ENCODE assay signal across 15 mouse cellular contexts in genomic region chr7:117454789-117455548, GRCm38 (mm10).
"Had no signal": no experiment of that assay in that cellular context is flagged by ENCODE, and none has a peak within 500 bp of the region (broad histone marks: within the 10 kb centered on the region; RNA-seq: fewer than 3 reads in every experiment).

No protein-coding gene starts in this region.

- H3K9ac ChIP-seq: liver, embryonic 15.5 days; midbrain, embryonic 15.5 days; neural tube, embryonic 13.5 days had no signal

- H3K27ac ChIP-seq: layer of hippocampus, adult 2 months; limb, embryonic 10.5 days; liver, embryonic 15.5 days; midbrain, embryonic 15.5 days; neural tube, embryonic 13.5 days had no signal

- H3K36me3 ChIP-seq: limb, embryonic 10.5 days; liver, embryonic 15.5 days; midbrain, embryonic 15.5 days; neural tube, embryonic 13.5 days had no signal

- ATAC-seq: lung, postnatal 0 days; midbrain, embryonic 15.5 days had no signal

- H3K4me2 ChIP-seq: liver, embryonic 11.5 days; liver, embryonic 15.5 days; midbrain, embryonic 11.5 days; midbrain, embryonic 15.5 days; neural tube, embryonic 13.5 days had no signal

- DNase-seq: kidney, postnatal 10 days; kidney, postnatal 4 days; lung, adult 2 months; lung, postnatal 36 days; retina, postnatal 1 day; thymus, postnatal 14 days had no signal

- H3K9me3 ChIP-seq: limb, embryonic 10.5 days; liver, embryonic 15.5 days; midbrain, embryonic 15.5 days; neural tube, embryonic 13.5 days had no signal

- H3K4me3 ChIP-seq: layer of hippocampus, adult 2 months; limb, embryonic 10.5 days; liver, embryonic 15.5 days; megakaryocyte, embryonic 14.5 days; midbrain, embryonic 15.5 days; neural tube, embryonic 13.5 days had no signal

- H3K4me1 ChIP-seq: liver, embryonic 15.5 days; midbrain, embryonic 15.5 days had no signal

- H3K27me3 ChIP-seq: liver, embryonic 15.5 days; megakaryocyte, embryonic 14.5 days; midbrain, embryonic 15.5 days; neural tube, embryonic 13.5 days had no signal
